Mouse (Mus musculus): Measurements from ENCODE around the gene 1700013G24Rik.

Gene 1700013G24Rik

DNA sequence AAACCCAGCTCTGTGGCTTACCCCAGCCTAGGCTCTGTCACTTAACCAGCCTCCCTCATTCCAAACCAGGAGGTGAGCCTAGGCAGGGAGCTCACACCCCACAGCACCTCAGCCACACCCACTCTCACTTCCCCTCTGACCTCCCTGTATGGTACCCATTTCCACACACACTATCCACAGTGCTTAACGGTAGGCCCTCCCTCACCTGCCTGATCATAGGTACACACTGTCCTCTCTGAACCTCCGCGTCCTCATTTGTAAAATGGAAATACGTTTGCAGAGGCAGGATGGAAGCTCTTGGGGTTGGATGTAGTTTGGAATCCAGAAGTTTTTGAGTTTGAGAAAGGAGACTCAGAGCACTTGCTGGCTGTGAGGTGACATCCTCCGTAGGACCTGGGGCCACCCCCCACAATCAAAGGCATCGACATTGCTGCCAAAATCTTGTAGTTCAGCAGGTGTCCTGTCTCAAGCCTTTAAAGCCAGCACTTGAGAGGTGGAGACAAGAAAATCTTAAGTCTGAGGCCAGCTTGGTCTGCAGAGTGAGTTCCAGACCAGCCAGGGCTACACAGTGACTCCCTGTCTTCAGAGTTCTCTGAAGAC, 42.5 kb downstream of the 1700013G24Rik start:
- no peak for DNase-seq (ENCODE audit: low read depth, low spot score)

DNA sequence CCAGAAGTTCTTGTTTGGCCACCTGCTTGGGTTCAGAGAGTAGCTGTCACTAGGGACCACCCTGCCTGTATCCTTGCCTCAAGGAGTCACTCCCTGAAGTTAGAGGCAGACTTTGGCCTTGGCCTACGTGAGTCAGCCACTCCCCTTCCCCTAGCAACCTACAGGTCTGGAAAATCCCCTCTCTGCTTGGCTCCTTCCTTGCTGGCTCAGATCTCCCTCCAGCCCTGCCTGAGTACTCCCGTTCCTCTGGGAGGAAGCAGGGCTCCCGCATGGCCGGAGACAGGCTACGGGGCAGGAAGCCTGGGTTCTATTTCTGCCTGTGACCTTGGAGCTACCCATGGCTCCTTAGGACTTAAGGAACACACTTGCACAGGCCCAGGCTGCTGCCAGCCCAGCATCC, 44.3 kb downstream of the 1700013G24Rik start:
- DNase-seq (ENCODE audit: low read depth, low spot score): no peak

DNA sequence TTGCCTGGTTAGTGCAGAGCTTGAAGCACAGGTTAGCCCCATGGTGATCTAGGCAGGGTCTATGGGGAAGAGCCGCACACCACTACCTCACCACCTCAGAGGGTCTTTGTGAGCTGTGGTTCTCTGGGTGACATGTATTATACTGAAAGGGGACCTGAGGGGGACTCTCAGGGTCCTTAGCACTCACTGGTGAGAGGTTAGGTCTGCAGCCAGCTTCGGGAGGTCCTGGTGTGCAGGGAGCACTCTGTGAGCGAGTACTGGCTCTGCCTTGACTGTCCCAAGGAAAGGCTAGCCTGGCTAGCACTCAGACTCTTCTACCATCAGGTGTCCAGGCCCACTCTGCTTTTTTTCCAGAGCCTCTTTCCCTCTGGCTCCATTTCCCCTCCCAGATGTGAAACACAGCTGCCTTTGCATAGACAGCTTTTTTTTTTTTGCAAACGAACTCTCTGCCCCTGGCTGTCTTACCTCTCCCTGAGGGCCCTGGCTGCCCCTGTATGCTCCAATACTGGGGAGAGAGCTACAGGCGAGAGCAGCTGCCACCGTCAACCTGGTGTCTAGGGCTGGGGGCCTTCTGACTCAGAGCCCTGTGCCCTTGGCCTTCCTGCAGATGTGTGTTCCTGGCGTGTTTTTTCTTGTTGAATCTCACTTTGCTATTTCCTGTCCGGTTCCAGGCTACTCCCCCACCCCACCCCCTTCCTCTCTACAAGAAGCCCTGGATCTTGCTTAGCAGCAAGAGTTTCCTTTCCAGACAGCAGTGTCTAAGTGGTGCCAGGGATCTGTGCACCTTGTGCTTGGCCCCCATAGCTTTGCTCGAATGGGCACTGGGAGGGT, 45.0 kb downstream of the 1700013G24Rik start:
- DNase-seq (ENCODE audit: low read depth, low spot score): no peak

DNA sequence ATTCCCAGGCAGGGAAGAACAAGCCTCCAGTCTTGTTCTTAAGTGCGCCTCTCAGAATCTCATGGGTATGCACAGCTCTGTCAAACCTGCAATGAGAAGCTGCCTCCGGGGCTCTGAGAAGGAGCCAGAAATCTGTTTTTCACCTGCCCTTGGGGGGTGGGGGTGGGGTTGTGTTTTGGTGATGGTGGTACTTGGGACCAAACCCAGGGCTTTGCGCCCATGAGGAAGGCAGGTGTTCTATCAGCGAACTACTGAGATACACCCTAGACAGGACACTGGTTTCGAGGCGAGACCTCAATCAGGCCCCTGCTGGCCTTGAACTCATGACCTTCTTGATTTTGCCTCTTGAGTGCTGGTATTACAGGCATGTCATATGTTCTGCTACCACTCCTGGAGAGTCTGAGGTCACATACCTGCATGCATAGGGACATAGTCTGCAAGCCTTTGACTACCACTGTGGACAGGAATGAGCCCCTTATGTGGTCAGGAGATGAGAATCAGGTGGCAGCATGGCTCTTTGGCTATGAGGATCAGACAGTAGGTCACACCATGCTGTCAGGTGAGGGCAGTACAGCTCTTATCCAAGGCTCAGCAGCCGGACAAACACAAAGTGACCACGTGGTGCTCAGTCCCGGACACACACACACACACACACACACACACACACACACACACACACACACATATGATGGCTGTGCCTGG, 45.9 kb downstream of the 1700013G24Rik start:
- no peak for DNase-seq (ENCODE audit: low read depth, low spot score)

DNA sequence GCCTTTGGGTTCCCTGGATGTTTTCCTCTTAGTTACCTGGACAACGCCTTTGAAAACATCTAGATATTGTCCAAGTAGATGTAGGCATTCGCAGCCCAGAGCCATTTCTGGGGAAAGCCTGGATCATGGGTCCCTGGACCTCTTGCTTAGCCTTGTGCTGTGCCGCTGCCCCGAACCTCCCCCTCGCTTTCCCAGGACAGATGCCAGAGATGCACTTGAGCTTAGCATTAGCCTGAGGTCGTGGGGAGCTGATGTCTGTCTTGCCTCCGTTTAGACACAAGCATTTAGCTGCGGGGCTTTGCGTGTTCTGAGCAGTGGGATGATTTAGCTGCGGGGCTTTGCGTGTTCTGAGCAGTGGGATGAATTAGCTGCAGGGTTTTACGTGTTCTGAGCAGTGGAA, 47.1 kb downstream of the 1700013G24Rik start:
- DNase-seq (ENCODE audit: low read depth, low spot score): no peak

DNA sequence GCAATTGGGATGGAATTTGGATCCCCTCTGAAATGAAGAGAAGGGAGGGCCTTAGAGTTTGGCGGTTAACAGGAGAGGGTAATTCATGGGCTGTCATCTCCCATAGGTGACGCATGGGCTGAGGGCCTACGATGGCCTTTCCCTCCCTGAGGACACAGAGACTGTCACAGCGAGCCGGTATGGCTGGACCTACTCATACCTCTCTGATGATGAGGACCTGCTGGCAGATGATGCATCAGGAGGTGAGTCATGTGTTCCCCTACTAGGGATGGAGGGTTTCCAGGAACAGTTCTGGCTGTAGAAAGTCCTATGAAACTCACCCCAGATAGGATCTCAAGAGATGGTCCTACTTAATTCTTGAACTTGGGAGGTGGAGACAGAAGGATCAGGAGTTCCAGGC, 47.9 kb downstream of the 1700013G24Rik start:
- no peak for DNase-seq (ENCODE audit: low read depth, low spot score)

DNA sequence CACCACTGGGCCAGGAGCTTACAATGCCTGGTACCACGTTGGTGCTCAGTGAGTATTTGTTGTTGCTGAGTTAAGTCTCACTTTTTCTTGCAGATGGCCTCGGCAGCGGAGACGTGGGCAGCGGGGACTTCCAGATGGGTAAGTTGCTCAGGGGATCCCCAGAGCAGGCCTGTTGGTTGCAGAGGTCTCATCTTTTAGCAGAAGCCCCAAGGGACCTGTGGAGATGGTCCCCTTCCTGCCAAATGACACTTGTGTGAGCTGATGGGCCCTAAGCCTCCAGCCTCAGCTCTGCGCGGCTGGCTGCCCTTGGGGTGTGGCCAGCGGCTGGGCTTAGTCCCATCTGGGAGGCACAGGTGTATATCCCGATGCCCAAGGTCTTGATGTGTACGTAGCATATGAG, 49.1 kb downstream of the 1700013G24Rik start:
- peak; percentile 49 for DNase-seq (ENCODE audit: low read depth, low spot score)

DNA sequence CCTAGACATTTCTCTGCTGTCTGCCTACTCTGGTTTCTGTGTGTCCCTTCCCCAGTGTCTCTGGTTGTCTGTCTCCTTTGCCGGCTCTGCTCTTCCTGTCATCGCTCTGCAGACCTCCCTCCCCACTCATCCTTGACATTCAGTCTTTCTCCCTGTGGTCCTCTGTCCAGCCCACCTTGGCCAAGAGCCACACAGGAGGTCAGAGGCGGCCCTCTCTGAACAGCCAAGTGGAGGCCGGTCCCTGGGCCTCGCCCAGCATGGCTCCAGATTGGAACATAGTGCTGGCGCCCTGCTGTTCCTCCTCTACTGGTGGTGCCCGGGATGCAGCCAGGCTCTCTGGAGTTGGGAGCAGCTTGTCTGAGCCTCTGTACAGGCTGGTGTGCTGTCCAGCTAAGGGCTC, 49.7 kb downstream of the 1700013G24Rik start:
- no peak for DNase-seq (ENCODE audit: low read depth, low spot score)

DNA sequence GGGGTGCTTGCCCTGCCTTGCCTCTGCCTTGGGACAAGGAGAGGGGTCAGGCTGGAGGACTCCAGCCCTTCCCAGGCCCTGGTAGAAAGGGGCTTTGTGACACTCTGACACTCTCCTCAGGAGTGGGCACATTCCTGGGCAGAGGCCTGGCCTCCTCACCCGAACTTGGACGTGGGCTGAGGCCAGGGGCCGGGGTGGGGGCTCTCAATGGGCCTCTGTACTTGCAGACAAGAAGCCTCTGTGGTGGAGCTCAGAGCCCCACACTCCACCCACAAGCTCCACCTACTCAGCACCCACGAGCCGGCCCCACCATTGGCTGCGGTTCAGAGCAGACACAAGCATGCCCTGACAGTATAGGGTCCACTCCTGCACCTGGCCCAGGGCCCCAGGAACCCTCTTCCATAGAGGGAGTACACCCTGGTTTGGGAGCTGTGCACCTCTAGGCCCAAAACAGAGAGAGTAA, 50.5 kb downstream of the 1700013G24Rik start:
- DNase-seq (ENCODE audit: low read depth, low spot score): no peak
